Mouse (Mus musculus): ENCODE data around the gene Fam163a. TPM values are rescaled to one million over a fixed set of nuclear protein-coding genes. Genes with fewer than 3 reads are reported as not detected.

The Fam163a gene
- polyA plus RNA-seq, 1 experiment from 2014 or later = 0.10 TPM

- Histone ChIP-seq H3K9me3 (replicated peaks) (no peaks in the 10 kb centered on the region), H3K9ac (no peak overlapping the region), H3K36me3 (no peaks in the 10 kb centered on the region), H3K27me3 (replicated peaks) (no peaks in the 10 kb centered on the region), H3K4me3 (no peak overlapping the region), H3K27ac (no peak overlapping the region), H3K4me1 (peaks cover 21% of the 10 kb centered on the region; the same call in 1 of the 2 replicates), H3K4me2 (no peak overlapping the region)
- 48% methylated on average over 8 of the region's 8 CpGs for WGBS (ENCODE audit: insufficient replicate concordance)
- ATAC-seq = no peak
Observed at GRCm38 (mm10) chr1:156074575-156074974, 130.3 kb downstream of the Fam163a start.

GRCm38 (mm10) chr1:156073169-156073821 is 131.5 kb downstream of the Fam163a start:
- Histone ChIP-seq H3K9me3 (replicated peaks) (no peaks in the 10 kb centered on the region), H3K4me1 (peaks cover 21% of the 10 kb centered on the region; the same call in 1 of the 2 replicates), H3K4me2 (no peak overlapping the region), H3K9ac (no peak overlapping the region), H3K27me3 (replicated peaks) (no peaks in the 10 kb centered on the region), H3K36me3 (peaks cover 4% of the 10 kb centered on the region), H3K27ac (peak overlapping the region; percentile 38; the same call in 1 of the 2 replicates), H3K4me3 (no peak overlapping the region)
- peak; percentile 48 for ATAC-seq
- 62% methylated on average over 15 of the region's 15 CpGs for WGBS (ENCODE audit: insufficient replicate concordance)

- no peaks in the 10 kb centered on the region for H3K9me3 ChIP-seq (replicated peaks)
- 72% methylated on average over 14 of the region's 14 CpGs for WGBS (ENCODE audit: insufficient replicate concordance)
- H3K27me3 ChIP-seq (replicated peaks) = no peaks in the 10 kb centered on the region
- no peak overlapping the region for H3K27ac ChIP-seq
- no peak overlapping the region for H3K9ac ChIP-seq
- H3K36me3 ChIP-seq = peaks cover 34% of the 10 kb centered on the region
- ATAC-seq = no peak
- H3K4me2 ChIP-seq = no peak overlapping the region
- peaks cover 17% of the 10 kb centered on the region; the same call in 1 of the 2 replicates for H3K4me1 ChIP-seq
- no peak overlapping the region for H3K4me3 ChIP-seq
Observed at GRCm38 (mm10) chr1:156070106-156070505, 134.7 kb downstream of the Fam163a start.

- Histone ChIP-seq H3K4me2 (no peak overlapping the region), H3K36me3 (peaks cover 73% of the 10 kb centered on the region)
Observed at GRCm38 (mm10) chr1:156066133-156066532, 138.7 kb downstream of the Fam163a start.

GRCm38 (mm10) chr1:156062193-156062592 is 142.6 kb downstream of the Fam163a start:
- no peak for ATAC-seq
- H3K9ac ChIP-seq = no peak overlapping the region
- H3K4me2 ChIP-seq = no peak overlapping the region
- peaks cover 95% of the 10 kb centered on the region for H3K36me3 ChIP-seq
- no peak overlapping the region for H3K4me3 ChIP-seq
- 80% methylated on average over 4 of the region's 4 CpGs for WGBS (ENCODE audit: insufficient replicate concordance)
- no peaks in the 10 kb centered on the region for H3K27me3 ChIP-seq (replicated peaks)
- no peaks in the 10 kb centered on the region for H3K4me1 ChIP-seq
- H3K27ac ChIP-seq = no peak overlapping the region
- no peaks in the 10 kb centered on the region for H3K9me3 ChIP-seq (replicated peaks)

More at GRCm38 (mm10) chr1:156066133-156066532, 138.7 kb downstream of the Fam163a start:
- H3K9me3 ChIP-seq (replicated peaks) = no peaks in the 10 kb centered on the region
- WGBS (ENCODE audit: insufficient replicate concordance) = 62% methylated on average over 3 of the region's 3 CpGs
- no peak for ATAC-seq
- peaks cover 7% of the 10 kb centered on the region; the same call in 1 of the 2 replicates for H3K4me1 ChIP-seq
- no peak overlapping the region for H3K9ac ChIP-seq
- H3K4me3 ChIP-seq = no peak overlapping the region
- H3K27me3 ChIP-seq (replicated peaks) = no peaks in the 10 kb centered on the region
- no peak overlapping the region for H3K27ac ChIP-seq

- no peaks in the 10 kb centered on the region for H3K27me3 ChIP-seq (replicated peaks)
- H3K4me2 ChIP-seq = no peak overlapping the region
- no peaks in the 10 kb centered on the region for H3K9me3 ChIP-seq (replicated peaks)
- ATAC-seq = no peak
- H3K4me1 ChIP-seq = no peaks in the 10 kb centered on the region
- no peak overlapping the region for H3K27ac ChIP-seq
- peaks cover 94% of the 10 kb centered on the region for H3K36me3 ChIP-seq
- no peak overlapping the region for H3K9ac ChIP-seq
- H3K4me3 ChIP-seq = no peak overlapping the region
- 76% methylated on average over 2 of the region's 2 CpGs for WGBS (ENCODE audit: insufficient replicate concordance)
Observed at GRCm38 (mm10) chr1:156058207-156058606, 146.6 kb downstream of the Fam163a start.

- 80% methylated on average over 3 of the region's 3 CpGs for WGBS (ENCODE audit: insufficient replicate concordance)
- Histone ChIP-seq H3K4me3 (no peak overlapping the region), H3K27ac (no peak overlapping the region), H3K9me3 (replicated peaks) (no peaks in the 10 kb centered on the region), H3K4me2 (no peak overlapping the region), H3K27me3 (replicated peaks) (no peaks in the 10 kb centered on the region), H3K9ac (no peak overlapping the region), H3K36me3 (peaks cover 93% of the 10 kb centered on the region), H3K4me1 (peaks cover 35% of the 10 kb centered on the region)
- no peak for ATAC-seq
Observed at GRCm38 (mm10) chr1:156046688-156047087, 158.1 kb downstream of the Fam163a start.

- no peak overlapping the region for H3K4me2 ChIP-seq
- no peak overlapping the region for H3K4me3 ChIP-seq
- no peak overlapping the region for H3K9ac ChIP-seq
- 59% methylated on average over 5 of the region's 5 CpGs for WGBS (ENCODE audit: insufficient replicate concordance)
- ATAC-seq = no peak
- peaks cover 68% of the 10 kb centered on the region for H3K36me3 ChIP-seq
- H3K27ac ChIP-seq = no peak overlapping the region
- H3K4me1 ChIP-seq = peaks cover 49% of the 10 kb centered on the region
- no peaks in the 10 kb centered on the region for H3K9me3 ChIP-seq (replicated peaks)
- no peaks in the 10 kb centered on the region for H3K27me3 ChIP-seq (replicated peaks)
Observed at GRCm38 (mm10) chr1:156044211-156044611, 160.6 kb downstream of the Fam163a start.

GRCm38 (mm10) chr1:156043027-156043426 is 161.8 kb downstream of the Fam163a start:
- H3K4me3 ChIP-seq = peak overlapping the region; percentile 18; the same call in 1 of the 2 replicates
- peak overlapping the region; percentile 82 for H3K4me2 ChIP-seq
- no peaks in the 10 kb centered on the region for H3K27me3 ChIP-seq (replicated peaks)
- peaks cover 57% of the 10 kb centered on the region for H3K36me3 ChIP-seq
- WGBS (ENCODE audit: insufficient replicate concordance) = 30% methylated on average over 4 of the region's 4 CpGs
- ATAC-seq = no peak
- H3K4me1 ChIP-seq = peaks cover 61% of the 10 kb centered on the region
- peak overlapping the region; percentile 33; the same call in 1 of the 2 replicates for H3K9ac ChIP-seq
- H3K27ac ChIP-seq = peak overlapping the region; percentile 32; the same call in 1 of the 2 replicates
- H3K9me3 ChIP-seq (replicated peaks) = no peaks in the 10 kb centered on the region

- Histone ChIP-seq H3K27me3 (replicated peaks) (no peaks in the 10 kb centered on the region), H3K9me3 (replicated peaks) (no peaks in the 10 kb centered on the region), H3K36me3 (peaks cover 51% of the 10 kb centered on the region), H3K4me1 (peaks cover 64% of the 10 kb centered on the region), H3K9ac (peak overlapping the region; percentile 77), H3K27ac (peak overlapping the region; percentile 76), H3K4me3 (peak overlapping the region; percentile 72), H3K4me2 (peak overlapping the region; percentile 82)
- no peak for ATAC-seq
- WGBS (ENCODE audit: insufficient replicate concordance) = 52% methylated on average over 5 of the region's 5 CpGs
Observed at GRCm38 (mm10) chr1:156042481-156042880, 162.3 kb downstream of the Fam163a start.

- peaks cover 64% of the 10 kb centered on the region for H3K4me1 ChIP-seq
Observed at GRCm38 (mm10) chr1:156041451-156042241, 163.2 kb downstream of the Fam163a start.

More at GRCm38 (mm10) chr1:156041451-156042241, 163.2 kb downstream of the Fam163a start:
- 15% methylated on average over 7 of the region's 7 CpGs for WGBS (ENCODE audit: insufficient replicate concordance)
- H3K9ac ChIP-seq = peak overlapping the region; percentile 77
- peak overlapping the region; percentile 76 for H3K27ac ChIP-seq
- peak; percentile 38; the same call in 1 of the 2 replicates for ATAC-seq
- peak overlapping the region; percentile 72 for H3K4me3 ChIP-seq
- H3K27me3 ChIP-seq (replicated peaks) = no peaks in the 10 kb centered on the region
- H3K36me3 ChIP-seq = peaks cover 44% of the 10 kb centered on the region
- H3K9me3 ChIP-seq (replicated peaks) = no peaks in the 10 kb centered on the region
- peak overlapping the region; percentile 82 for H3K4me2 ChIP-seq
